Mouse (Mus musculus): ENCODE results near the gene Krt18. TPM values are rescaled to one million over a fixed set of nuclear protein-coding genes. Genes with fewer than 3 reads are reported as not detected.
A peak's percentile ranks its signal among the peaks of the same experiment; 100 is the strongest.

Gene Krt18
- total RNA-seq, 2 experiments from 2014 or later = 2.8 to 3.7 TPM

DNA sequence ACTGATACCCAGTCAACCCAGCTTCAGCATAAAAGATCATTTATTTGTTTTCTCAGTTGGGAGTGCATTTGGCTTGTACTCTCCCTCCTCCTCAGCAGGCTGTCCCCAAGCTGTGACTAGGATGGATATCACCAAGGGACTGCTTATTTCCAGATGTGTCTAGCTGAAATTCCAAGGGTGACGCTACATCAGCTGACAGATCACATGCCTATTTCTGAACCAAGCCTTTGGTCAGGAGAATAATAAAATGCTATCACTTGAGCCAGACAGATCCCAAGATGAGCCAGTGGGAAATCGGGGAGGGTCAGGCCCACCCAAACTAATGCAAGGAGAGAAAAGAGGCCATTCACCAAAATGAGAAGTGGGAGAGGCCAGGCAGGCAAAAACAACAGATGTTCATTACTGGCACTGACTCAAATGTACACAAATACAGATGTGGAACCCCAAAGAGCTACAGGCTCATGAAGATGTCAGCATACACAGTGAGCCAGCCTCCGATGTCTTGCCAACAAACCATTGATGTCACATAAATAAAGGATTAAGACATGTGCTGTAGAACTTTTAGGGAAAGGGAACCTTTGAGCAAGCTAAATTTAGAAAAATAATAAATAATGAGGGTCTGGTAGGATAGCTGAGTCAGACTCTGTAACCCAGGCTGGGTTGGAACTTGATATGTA is 17.3 kb upstream of the Krt18 start:
- DNase-seq = peak; percentile 22 to 28

DNA sequence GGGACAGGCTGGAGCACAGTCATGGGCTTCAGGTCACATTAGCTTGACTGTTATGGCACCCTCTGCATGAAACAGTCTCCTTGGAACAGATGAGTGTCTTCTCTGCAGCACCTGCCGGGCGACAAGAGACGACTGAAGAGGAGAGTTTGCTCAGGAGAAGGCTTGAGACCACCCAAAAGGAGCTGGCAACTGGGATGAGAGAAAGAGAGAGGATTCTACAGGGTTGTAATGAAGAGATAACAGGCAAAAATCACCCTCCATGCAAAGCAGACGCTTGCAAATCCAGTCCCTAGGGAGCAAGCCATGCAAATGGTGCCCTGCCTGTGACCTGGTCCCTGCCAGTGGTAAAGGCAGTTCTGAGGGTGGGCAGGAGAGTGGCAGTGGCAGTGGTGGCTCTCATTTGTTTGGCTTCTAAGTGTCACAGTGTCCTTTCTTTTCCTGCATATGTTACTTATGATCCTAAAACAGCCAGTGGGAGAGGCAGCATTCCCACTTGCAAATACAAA is 15.7 kb upstream of the Krt18 start:
- no peak for DNase-seq

DNA sequence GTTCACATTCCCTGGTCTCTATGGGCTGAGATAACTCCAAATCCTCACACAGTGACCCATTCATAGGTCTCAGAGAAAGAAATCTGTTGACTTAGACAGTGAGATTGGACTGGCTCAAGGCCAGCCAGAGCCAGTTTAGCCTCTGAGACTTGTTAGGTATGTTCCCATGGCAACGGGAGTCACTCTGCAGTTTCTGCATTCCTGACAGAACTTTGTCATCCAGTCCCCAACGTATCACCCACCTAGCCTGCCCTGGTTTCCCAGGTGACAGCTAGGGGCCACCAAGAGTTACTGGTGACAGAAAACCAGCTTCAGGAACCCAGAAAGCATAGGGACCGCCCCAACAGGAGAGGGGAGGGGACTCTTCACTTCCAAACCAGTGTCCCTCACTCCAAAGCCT is 14.3 kb upstream of the Krt18 start:
- no peak for DNase-seq

DNA sequence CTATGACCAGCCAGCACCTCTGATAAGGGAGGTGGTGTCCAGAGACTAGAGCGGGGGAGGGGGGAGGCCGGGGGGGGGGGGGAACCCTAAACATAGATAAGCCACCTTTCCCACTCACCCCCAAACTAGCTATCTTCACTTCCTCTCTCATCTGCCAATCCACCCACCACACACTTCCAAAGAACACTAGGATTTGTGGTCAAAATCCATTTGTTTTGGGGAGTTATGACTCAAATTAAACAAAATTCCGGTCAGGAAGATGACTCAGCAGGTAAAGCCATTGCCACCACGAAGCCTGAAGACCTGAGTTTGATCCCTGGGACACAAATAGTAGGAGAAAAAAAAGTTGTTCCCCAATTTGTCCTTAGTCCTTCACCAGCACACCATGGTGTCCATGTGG is 13.1 kb upstream of the Krt18 start:
- no peak for DNase-seq

DNA sequence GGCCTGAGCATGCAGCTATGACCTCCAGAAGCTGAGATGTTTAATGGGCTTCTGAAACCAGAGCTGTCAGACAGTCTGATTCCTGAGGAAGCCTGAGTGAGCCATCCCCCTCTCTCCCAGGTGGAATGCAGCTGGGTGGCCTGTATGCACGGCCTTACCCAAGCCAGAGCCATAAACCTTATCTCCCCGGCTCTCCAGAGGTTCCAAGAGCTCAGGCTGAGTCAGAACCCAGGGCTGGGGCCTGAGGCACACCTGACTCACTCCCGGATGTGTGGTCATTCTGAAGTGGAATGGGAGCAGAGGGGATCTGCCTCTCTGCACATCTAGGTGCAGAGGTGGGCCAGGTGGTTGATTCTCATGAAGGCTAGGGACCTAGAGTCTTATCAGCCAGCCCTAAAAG is 11.9 kb upstream of the Krt18 start:
- DNase-seq = no peak

DNA sequence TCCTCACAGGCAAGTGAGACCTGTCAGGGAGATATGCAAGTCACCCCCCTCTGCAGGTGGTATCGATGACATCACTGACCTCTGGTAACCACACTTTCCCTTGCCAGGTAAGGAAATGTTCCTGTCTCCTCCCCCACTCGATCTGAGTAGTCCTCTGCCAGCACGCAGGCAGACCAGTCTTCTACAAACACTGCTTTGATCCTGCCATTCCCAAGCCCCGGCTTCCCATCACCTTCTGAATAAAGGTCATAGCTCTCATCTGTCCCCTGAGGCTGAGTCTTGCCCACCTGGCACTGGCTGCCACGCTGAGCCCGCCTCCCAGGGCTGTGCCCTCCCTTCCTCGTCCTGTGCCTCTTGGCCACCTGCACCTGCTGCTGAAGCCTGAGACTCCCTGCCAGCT is 11.2 kb upstream of the Krt18 start:
- no peak for DNase-seq

DNA sequence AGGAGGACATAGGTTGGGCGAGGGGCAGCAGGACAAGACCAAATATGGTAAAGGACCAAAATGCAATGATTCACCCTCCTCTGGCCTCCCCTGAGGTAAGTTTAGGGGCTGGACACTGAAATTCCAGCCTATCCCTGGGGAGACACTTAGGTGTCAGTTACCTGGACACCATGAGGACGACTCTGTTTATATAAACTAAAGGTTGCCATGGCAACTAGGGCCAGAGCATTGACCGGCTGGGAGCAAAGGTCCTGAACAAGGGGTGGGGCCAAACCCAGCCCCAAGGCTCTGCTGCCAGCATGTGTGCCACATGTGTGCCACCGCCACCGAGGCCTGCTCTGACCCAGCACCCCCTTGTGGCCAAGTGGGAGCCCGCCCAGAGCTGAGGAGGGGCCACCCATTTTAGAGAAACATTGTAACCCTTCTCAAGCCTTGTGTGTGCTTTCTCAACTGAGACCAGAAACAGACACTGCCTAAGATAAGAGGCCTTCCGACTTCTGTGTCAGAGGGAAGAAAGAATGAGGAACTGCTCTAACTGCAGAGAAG is 10.0 kb upstream of the Krt18 start:
- DNase-seq = no peak

DNA sequence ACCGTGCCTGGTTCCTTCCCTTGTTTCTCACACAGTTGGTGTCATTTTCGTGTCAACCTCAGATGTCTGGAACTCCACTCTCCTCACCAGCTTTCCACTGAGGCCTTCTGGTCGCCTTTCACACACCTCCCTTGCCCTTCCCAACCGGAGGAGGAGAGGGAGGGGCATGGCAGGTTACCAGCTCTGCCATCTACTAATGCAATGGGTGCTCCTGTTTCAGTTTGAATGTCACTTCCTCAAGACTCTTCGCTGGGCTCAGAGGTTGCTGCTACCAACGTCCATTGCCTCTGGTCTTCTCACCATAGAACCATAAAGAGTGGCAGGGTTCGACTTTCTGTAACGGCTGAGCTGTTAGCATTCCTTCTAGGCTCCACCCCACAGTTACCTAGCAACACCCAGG is 5.5 kb upstream of the Krt18 start:
- DNase-seq = no peak

DNA sequence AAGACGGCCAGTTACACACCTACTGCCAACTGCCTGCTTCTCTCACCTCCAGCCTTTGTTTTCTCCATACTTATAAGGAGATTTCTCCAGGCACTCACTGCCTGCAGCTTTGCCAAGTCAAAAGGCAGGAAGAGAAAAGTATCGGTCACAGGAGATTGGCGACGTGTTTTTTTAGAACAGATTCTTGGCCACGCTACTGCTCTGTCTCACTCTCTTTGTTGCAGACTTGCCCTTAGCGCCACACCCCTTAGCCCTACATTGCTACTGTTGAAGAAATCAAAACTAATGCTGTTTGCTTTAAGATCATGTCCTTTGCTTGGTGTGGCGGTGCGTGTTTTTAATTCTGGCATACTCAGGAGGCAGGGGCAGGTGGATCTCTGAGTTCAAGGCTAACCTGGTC is 4.1 kb upstream of the Krt18 start:
- DNase-seq = peak in 1 of 2 experiments; percentile 31

DNA sequence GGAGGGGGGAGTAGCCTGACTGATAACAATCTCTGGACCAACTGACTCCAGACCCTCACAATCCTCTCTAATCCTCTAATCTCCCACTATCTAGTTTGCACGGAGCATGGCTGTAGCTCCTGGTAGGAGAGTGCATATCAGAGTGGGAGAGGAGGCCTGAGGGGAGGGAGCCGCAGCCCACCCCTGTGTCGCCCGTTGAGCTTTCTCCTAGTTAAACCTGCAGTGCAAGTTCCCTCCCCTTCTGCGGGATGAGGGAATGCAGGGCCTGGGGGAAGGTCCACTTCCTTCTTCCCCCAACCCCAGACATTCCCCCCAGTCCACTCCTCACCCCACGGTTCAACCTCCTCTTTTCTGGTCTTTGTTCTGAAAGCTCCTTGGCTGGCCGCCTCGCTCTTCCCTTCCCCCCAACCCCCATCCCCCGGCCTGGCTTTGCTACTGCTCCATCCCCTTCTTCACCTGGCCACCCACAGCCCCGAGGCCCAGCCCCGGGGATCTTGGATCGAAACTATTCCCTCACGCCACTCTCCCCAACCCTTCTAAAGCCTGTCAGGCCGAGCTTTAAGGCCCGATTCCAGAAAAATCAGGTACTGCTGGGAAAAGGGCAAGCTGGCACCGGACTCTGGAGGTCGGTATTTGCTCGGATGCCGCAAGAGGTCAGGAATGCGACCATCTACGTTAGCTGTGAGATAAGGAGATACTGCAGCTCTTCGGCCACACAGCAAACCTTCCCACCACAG is 2.7 kb upstream of the Krt18 start:
- peak in 1 of 2 experiments; percentile 28 for DNase-seq

DNA sequence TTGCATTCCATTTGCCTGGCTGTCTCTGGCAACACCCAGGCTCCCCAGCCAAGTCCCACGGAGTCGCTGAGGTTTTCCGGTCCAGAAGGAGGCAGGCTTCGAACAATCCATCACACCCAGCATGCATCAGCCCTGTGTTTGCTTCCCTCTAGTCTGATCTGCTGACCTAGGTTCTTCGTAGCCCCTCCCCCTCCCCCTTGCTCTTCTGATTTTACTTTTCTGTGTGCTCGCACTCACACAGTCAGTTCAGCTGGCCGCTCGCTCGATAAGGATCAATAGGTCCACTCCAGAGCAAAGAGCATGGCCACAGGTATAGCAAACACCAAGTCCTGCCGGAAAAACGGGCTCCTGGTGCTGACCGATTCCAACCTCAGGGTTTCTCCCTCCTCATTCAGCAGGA is 1.6 kb upstream of the Krt18 start:
- no peak for DNase-seq

DNA sequence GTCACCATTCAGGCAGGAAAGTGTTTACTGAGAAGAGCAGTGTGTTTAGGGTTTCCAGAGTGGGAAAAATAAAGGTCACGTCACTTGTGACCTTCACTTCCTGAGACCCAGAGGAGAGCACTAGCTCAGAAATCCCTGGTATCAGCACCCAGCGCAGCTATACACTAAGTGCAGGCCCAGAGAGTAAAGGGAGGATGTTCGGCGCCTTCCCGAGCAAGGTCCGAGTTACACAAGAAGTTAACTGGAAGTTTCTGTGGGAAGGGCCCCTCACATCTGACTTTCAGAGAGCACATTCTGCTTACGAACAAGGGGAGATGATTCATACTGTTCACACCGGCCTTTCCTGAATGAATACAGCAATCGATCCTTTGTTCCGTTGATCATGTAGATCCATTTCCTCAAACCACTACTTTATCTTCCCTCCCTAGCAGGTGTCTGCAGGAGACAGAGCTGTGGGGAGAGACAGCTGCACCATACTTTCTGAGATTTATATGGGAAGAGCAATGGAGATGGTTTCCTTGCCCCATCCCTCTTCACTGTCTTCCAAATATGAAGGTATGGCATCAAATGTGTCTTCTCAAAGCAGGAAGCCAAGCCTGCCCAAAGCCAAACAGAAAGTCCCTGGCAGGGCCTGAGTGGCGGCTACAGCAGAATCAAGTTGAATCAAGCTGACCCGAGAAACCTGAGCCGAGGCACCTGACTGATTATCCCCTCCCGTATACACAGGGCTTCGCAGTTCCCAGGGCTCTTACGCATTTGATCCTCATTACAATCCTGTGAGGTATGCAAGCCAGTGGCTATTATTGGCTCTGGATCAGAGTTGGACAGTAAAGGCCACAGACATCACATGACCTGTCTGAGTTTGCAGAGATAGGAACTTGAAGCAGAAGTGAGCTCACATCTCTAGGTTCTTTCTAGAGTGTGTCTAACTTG is 6.4 kb downstream of the Krt18 start:
- no peak for DNase-seq

DNA sequence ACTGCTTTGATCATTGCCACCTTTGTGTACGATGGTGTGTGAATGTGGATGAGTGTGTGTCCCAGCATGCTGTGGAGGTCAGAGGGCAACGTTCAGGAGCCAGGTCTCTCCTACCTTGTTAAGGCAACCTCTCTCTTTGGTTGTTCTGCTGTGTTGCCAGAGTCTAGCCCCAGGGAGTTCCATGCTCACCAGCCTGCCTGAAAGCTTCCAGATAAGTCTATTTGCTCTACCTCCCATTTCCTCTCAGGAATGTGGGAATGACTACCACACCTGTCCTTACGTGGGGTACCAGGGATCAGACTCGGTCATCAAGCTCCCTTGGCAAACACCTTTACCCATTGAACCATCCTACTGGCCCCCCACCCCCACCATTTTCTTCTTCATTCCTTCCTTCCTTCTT is 12.3 kb downstream of the Krt18 start:
- no peak for DNase-seq

DNA sequence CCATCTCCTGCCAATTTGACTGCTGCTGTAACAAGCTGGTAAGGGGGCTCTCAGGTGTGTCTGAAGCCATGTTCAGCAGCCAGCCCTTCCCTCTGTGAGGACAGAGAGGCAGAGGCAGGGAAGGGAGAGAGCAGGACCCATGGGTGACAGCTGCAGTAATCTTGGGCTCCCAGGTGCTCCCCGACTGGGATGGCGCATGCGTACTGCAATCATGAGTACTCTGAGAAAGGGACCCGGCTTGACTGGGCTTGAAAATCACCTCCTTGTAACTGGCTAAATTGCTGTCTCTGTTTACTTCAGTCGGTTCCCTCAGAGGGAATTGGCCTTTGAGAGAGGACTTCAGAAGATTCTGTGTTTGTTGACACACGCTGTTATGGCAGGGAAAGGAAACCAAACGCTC is 14.0 kb downstream of the Krt18 start:
- DNase-seq = no peak

DNA sequence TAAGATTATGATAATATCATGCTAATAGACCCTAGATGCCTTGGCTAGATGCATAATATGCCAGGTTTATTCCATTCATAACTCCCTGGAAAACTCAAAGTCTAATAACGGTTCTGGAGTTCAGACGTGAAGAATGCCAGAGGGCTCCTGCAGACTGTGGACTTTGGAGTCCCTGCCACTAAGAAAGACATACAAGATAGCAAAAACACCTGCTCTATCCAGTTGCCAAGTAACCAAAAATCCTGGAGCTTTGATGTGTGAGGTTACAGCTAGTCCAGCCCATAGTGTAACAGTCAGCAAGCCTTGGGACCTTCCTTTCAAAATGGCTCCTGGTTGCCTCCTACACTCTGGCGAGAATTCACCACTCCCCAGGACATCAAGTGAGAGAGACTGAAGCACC is 16.8 kb downstream of the Krt18 start:
- no peak for DNase-seq

DNA sequence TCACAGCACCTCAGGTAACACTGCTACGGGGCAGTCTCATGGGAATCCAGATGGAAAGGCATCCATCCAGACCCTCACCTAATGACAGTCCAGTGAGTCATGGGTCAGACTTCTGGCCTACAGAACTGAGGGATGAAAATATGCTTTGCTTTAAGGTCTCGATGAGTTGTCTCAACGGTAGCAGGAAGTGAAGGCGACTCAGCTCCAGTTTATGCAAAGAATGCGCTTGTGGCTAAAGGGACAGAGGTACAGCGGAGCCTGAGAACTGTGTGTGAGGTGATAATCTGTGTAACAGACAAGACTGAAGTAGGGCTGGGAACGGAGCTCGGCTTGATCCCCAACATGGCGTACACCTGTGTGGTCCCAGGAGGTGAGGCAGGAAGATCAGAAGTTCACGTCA is 17.7 kb downstream of the Krt18 start:
- no peak for DNase-seq

DNA sequence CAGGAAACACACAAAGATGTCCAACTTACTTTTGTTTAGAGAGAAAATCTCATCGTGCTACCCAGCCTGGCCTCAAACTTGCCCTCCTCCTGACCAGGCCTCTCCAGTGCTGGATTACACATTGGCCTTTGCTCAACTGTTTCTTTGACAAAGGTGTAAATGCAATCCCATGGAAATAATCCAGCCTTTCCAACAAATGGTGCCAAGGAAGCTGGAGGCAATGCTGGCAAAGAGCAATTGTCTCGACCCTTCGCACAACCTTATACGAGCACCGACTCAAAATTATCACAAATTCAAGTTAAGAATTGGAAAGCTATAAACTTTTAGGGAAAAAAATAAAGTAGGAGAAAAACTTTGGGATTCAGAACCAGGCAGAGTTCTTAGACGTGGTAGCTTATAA is 20.0 kb downstream of the Krt18 start:
- DNase-seq = no peak

DNA sequence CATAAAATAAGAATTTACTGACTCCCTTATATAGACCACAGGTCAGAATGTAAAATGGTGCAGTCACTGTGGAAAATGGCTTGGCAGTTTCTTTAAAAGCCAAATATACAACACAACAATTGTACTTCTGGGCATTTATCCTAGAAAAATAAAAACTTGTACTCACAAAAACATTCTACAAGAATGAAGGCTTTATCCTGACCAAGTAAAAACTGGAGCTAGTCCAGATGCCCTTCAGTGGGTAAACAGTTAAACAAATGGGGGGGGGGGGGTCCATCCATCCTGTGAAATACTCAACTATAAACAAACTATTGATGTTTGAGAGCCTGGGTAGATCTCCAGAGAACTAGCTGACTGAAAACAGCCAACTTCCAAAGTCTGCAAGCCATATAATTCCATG is 21.9 kb downstream of the Krt18 start:
- DNase-seq = no peak

DNA sequence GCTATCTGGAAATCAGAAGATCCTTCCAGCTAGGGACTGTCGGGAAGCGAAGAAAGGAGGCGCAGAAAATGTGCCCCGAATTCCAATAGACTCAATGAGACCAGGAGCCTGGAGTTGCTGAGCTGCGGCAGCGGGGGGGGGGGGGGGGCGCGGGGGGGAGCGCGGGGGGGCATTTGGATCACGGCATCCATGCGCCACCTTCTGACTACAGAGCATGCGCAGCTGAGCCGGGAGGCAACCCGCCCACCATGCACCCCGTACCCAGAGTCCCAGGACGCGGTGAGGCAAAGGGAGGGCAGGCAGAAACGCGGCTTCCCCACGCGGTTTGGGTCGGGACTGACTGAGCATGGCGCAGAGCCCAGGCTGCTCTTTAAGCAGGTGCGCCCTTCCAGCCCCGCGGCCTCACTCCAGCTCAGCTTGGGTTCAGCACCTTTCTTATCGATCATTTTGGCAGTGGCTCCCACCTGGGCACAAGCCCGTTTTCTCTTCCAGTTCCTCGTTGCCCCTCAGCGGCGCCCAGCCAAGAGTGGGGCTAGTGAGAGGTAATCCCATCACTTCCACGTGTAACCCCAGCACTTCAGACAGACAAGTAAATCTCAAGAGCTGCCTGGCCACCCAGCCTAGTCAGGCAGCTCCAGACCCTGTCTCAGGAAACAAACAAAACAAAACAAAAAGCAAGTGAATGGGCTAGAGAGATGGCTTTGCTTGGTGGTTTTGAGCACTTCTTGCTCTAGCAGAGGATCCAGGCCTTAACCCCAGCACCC is 24.1 kb downstream of the Krt18 start:
- DNase-seq = peak; percentile 42

DNA sequence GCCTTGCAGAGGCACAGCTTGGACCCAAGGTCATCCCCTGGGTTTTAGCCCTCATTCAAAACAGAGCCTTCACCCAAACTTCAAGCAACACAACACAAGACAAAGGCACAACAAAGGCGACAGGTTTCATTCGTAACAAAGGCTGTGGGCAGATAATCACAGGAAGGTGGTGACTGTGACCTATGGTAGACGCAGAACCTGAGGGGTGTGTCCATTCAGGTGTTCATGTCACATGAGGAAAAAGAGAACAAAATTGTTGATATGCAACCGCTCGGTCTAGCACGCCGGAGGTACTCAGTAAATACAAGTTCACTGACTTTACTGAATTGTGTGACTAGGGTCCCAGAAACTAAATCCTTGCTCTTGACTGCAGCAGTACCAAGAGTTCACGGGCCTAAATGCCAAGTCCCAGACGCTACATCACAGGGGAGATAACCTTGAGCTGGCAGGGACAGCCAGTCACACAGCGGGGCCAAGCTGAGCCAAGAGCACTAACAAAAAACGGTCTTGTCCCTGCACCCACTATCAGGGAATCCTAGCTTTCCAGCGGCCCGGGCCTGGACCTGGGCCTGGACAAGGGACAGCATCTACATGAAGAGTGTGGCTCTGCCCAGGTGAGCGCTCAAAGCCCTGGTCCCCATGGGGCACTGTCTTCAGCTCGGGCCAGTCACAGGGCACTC is 28.7 kb downstream of the Krt18 start:
- DNase-seq = peak; percentile 45 to 49

Measured in heart, adult 18-20 months (tissue).